Mouse (Mus musculus) adrenal gland, adult 10 weeks (tissue): ENCODE data around the gene Mon2. TPM values are rescaled to one million over a fixed set of nuclear protein-coding genes. Genes with fewer than 3 reads are reported as not detected.

ENCODE experiments used
- polyA plus RNA-seq: library from polyadenylated mRNA; stranded (reverse); fragments of 350-450 nt; fragmentation: Illumina TruSeq; extraction: RNeasy Lipid Tissue Mini Kit (QIAGEN cat#74804); gene quantifications from one replicate; pipeline ENCODE4 v1.2.3, GENCODE M21; 2014; ENCODE audit warnings: low read depth, low replicate concordance

Mon2 gene
- 79.0 TPM for polyA plus RNA-seq

GRCm38 (mm10) chr10:123076245-123077023, at the start of gene Mon2:
TSS of gene Mon2 (minus strand) at chr10:123076505.

Other genes starting within 250 kb of the Mon2 start
- 142 TPM for gene Usp15, start 120.5 kb upstream of the Mon2 start, polyA plus RNA-seq
- 2.4 TPM for gene Fam19a2, start 187.5 kb upstream of the Mon2 start, polyA plus RNA-seq